In genomic region chr10:39096981-39097380, GRCm38 (mm10) we compare ENCODE assay signal across 10 mouse cellular contexts. TPM values are rescaled to one million over a fixed set of nuclear protein-coding genes. Genes with fewer than 3 reads are reported as not detected.
DNase-seq lines count a peak whose midpoint lies in the region; TF ChIP-seq lines count a peak whose summit lies in the region.
"Had no signal": no experiment of that assay in that cellular context is flagged by ENCODE, and none has a peak within 500 bp of the region (broad histone marks: within the 10 kb centered on the region; RNA-seq: fewer than 3 reads in every experiment).

No protein-coding gene starts in this region.

- H3K27me3 ChIP-seq in liver, adult 2 months (ENCODE audit: control insufficient read depth, insufficient read depth, low read length) = no peaks in the 10 kb centered on the region
- no peaks in the 10 kb centered on the region for H3K27me3 ChIP-seq in small intestine, adult 2 months (ENCODE audit: control insufficient read depth, insufficient read depth, low read length)
- H3K27me3 ChIP-seq: heart, embryonic 13.5 days; lung, embryonic 15.5 days had no signal

- WGBS in liver, adult 2 months = 81% methylated on average over 9 of the region's 9 CpGs
- WGBS in small intestine, adult 2 months = 69% methylated on average over 9 of the region's 9 CpGs

- DNase-seq in embryo, embryonic 11 days = peak; percentile 34
- no peak for DNase-seq in embryo, embryonic 10 days (ENCODE audit: low spot score)
- DNase-seq in liver, adult 2 months (ENCODE audit: extremely low read depth, low read depth, low spot score) = no peak
- DNase-seq in liver (no peak), adipocyte (ENCODE audit: low spot score) (peak; percentile 38)
- DNase-seq in heart, postnatal 14 days = peak; percentile 19 to 58
- DNase-seq in urinary bladder, adult 2 months (ENCODE audit: low spot score) = no peak

- H3K9ac ChIP-seq in liver, adult 2 months (ENCODE audit: low read depth, low read length) = no peak overlapping the region
- H3K9ac ChIP-seq: heart, embryonic 13.5 days; lung, embryonic 15.5 days had no signal

- intact Hi-C loops in heart, postnatal 14 days (cut with DNase I) = no loop called here

- no peaks in the 10 kb centered on the region for H3K79me2 ChIP-seq in liver, adult 2 months (ENCODE audit: control insufficient read depth, insufficient read depth, low read length)

- no peak for TF ChIP-seq POLR2A in liver, adult 2 months (IDR thresholded peaks at IDR 0.05; ENCODE audit: extremely low read depth, insufficient read depth, low read length)
- no peak for TF ChIP-seq POLR2A in small intestine, adult 2 months (IDR thresholded peaks at IDR 0.05; ENCODE audit: low read depth, low read length)

- no peak overlapping the region for H3K27ac ChIP-seq in liver, adult 2 months (replicated peaks; ENCODE audit: insufficient read depth, low read depth, low read length)
- no peak overlapping the region for H3K27ac ChIP-seq in small intestine, adult 2 months (ENCODE audit: insufficient read depth, low read depth, low read length)
- H3K27ac ChIP-seq: heart, embryonic 13.5 days; lung, embryonic 15.5 days had no signal

- no peaks in the 10 kb centered on the region for H3K4me1 ChIP-seq in liver, adult 2 months (ENCODE audit: control insufficient read depth, insufficient read depth, low read length)
- H3K4me1 ChIP-seq in small intestine, adult 2 months (ENCODE audit: control insufficient read depth, insufficient read depth, insufficient read length, low read length) = no peaks in the 10 kb centered on the region
- H3K4me1 ChIP-seq: heart, embryonic 13.5 days; lung, embryonic 15.5 days had no signal

- peak; percentile 26; the same call in 1 of the 2 replicates for TF ChIP-seq CTCF in liver, adult 2 months (IDR thresholded peaks at IDR 0.05; ENCODE audit: low read depth, low read length)
- TF ChIP-seq CTCF in small intestine, adult 2 months (IDR thresholded peaks at IDR 0.05; ENCODE audit: extremely low read depth, insufficient read length, insufficient replicate concordance, low read depth, low read length) = peak; percentile 27; the same call in 1 of the 2 replicates

- H3K4me3 ChIP-seq in liver, adult 2 months (ENCODE audit: insufficient read depth, low read depth, low read length) = no peak overlapping the region
- H3K4me3 ChIP-seq in small intestine, adult 2 months (ENCODE audit: low read depth, low read length) = no peak overlapping the region
- H3K4me3 ChIP-seq: heart, embryonic 13.5 days; lung, embryonic 15.5 days had no signal

- peaks cover 1% of the 10 kb centered on the region; the same call in 1 of the 2 replicates for H3K36me3 ChIP-seq in liver, adult 2 months (ENCODE audit: control insufficient read depth, insufficient read depth, low read length)
- H3K36me3 ChIP-seq in small intestine, adult 2 months (ENCODE audit: control insufficient read depth, insufficient read depth, low read length) = no peaks in the 10 kb centered on the region; the same call in 1 of the 2 replicates

RNA-seq across cellular contexts. Expression of gene Fam229b, which starts 36.7 kb away (rescaled TPM):
- 0.87 and 1.1 TPM in 2 replicates for total RNA-seq in liver, adult 2 months (2014; rRNA removed)
- polyA plus RNA-seq in liver, adult 2 months (2012; rRNA removed) = 0.35 and 0.41 TPM in 2 replicates
- 1 to 10 TPM; 3.5 to 5.9 TPM for total RNA-seq in heart, postnatal 14 days (2021)
- 0.46 TPM in 1 of 2 replicates, not detected in the other for polyA plus RNA-seq in small intestine, adult 2 months (2012; rRNA removed)
- 5.9 and 7.3 TPM in 2 replicates for polyA plus RNA-seq in urinary bladder, adult 2 months (2012; rRNA removed)

RNA-seq across cellular contexts. Expression of gene Tube1, which starts 36.8 kb away (rescaled TPM):
- total RNA-seq in liver, adult 2 months (2014; rRNA removed) = 1.1 and 1.8 TPM in 2 replicates
- 0.72 and 0.75 TPM in 2 replicates for polyA plus RNA-seq in liver, adult 2 months (2012; rRNA removed)
- 1 to 10 TPM; 1.6 to 3.4 TPM for total RNA-seq in heart, postnatal 14 days (2021)
- 0.80 and 1.6 TPM in 2 replicates for polyA plus RNA-seq in small intestine, adult 2 months (2012; rRNA removed)
- 2.2 and 2.8 TPM in 2 replicates for polyA plus RNA-seq in urinary bladder, adult 2 months (2012; rRNA removed)

Comparison
In these comparisons a context has a peak if more than half of its experiments do, and no peak if none do; other contexts are left out.
1. DNase-seq: peak in embryo, embryonic 11 days (single experiment), adipocyte (single experiment) and heart, postnatal 14 days (2 of 2); none in embryo, embryonic 10 days (single experiment), liver, adult 2 months (single experiment), liver (single experiment) and urinary bladder, adult 2 months (single experiment).